Mouse (Mus musculus) T-cell, adult 2 months (primary cell): ENCODE measurements around the gene Olfr512.

Experiments used
- DNase-seq: peaks from one replicate; pipeline ENCODE4 v3.0.0; 2022; ENCODE audit warnings: low spot score

Olfr512 gene

GRCm38 (mm10) chr7:108713020-108713419 is at the start of gene Olfr512:
TSS of gene Olfr512 (plus strand) at chr7:108713320.
- DNase-seq, result no peak

GRCm38 (mm10) chr7:108666118-108666517 is 47.0 kb upstream of the Olfr512 start, which contains the start of gene Olfr510:
TSS of gene Olfr510 (plus strand) at chr7:108666418.
- DNase-seq, result no peak

GRCm38 (mm10) chr7:108671058-108671457 is 42.1 kb upstream of the Olfr512 start:
- no peak for DNase-seq

- DNase-seq, result no peak
Measured at GRCm38 (mm10) chr7:108678886-108679285, 34.2 kb upstream of the Olfr512 start.

GRCm38 (mm10) chr7:108750673-108751072 is 37.6 kb downstream of the Olfr512 start, which contains the start of gene Olfr513:
TSS of gene Olfr513 (plus strand) at chr7:108750973.
- DNase-seq, result no peak

- no peak for DNase-seq
Measured at GRCm38 (mm10) chr7:108760411-108760810, 47.3 kb downstream of the Olfr512 start.
